Mouse (Mus musculus): ENCODE measurements around the gene Ccdc88c.

DNA sequence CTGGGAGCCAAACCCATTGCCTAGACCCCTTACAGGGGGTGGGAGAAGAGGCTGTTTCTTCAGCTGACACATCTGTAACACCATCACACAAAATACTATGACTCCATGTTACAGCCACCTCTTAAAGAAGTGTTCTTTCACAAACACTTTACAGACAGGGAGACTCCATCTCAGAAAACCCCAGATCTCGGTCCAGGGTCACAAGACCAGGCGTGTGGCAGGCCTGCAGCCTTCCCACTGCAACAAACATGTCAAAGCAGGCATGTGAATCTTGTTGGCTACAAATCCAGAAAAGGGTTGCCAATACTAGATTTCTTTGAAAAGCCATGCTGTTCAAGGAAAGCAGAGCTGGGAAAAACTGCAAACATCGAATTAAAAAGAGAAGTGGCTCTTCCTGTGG lies 87.5 kb downstream of the Ccdc88c start:
- TF ChIP-seq CTCF (IDR thresholded peaks at IDR 0.05; ENCODE audit: low read depth): no peak
- no peak for TF ChIP-seq EP300 (IDR thresholded peaks at IDR 0.05; ENCODE audit: low read depth)

All from liver, embryonic 14.5 days (tissue).